Mouse (Mus musculus): ENCODE measurements around the gene Ebi3.
A peak's percentile ranks its signal among the peaks of the same experiment; 100 is the strongest.

Gene Ebi3

DNA sequence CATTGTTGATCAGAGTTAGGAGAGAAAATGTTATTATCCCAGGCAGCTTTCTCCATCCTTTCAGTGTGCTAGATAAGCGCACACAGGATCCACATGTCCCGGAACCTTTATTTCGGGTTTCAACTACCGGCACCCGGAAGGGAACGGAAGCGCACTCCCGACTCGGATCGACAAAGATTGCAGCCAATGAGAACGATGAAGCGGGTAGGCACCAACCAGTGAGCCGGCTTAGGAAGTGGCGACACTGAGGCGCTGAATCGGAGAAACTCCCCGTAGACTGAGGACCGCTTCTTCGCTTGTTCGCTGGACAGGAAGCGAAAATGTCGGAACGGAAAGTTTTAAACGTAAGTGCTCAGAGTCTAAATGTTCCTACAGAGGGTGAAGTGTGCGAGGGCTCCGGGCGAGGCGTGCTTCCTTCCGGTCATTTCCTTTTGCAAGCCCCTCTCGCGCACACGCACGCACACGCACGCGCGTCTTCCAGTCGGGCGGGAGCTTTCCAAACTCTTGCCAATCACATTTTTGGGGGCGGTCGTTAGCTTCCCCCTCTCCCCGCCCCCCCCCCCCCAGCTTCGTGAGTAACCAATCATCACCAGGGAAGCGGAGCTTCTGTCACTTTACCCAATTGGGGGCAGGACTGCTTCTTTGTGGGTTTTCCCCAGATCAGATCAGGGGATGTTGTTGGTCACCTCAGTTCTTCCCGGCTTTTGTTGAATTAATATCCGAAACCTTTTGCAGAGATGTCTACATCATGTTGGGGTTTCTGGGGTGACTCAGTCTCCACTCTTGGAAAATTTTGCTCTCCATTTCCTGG, 6.7 kb downstream of the Ebi3 start, which contains the start of gene Yju2:
Gene Yju2 (plus strand): TSS at position 182 of the 811 bp plus-strand sequence.
- peak; percentile 92 for DNase-seq

DNA sequence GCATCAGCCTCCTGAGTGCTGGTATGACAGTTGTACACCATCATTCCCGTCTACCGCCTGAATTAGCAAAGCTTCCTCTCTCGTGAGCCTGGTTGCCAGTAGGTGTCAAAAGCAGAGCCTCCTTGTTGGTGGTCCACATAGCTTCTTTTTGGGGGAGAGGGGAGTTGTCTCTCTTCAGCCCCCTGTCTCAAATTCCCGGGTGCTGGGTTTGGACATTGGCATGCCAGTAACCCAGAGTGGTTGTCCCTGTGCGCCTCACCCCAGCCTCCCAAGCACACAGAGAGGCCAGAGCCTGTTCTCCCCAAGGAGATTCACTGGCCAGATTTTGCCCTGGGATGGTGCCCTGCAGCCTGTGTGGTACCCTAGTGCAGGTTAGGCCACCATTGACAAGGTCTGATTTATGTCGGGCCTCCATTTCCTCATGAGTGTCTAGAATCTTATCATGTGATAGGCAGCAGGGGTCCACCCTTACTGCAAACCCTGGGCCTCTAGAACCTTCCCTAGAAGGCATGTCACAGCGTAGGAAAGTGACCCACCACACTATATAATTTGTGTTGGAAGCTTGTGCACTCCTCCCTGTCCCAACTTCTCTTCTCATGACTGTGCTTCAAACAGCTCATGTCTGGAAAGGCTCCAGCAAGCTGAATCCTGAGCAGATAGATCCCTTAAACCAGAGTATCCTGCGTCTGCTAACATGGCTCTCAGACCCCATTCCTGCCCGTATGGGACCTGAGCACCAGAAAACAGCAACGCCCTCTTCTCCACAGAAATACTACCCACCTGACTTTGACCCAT, 7.7 kb downstream of the Ebi3 start:
- DNase-seq, result no peak

DNA sequence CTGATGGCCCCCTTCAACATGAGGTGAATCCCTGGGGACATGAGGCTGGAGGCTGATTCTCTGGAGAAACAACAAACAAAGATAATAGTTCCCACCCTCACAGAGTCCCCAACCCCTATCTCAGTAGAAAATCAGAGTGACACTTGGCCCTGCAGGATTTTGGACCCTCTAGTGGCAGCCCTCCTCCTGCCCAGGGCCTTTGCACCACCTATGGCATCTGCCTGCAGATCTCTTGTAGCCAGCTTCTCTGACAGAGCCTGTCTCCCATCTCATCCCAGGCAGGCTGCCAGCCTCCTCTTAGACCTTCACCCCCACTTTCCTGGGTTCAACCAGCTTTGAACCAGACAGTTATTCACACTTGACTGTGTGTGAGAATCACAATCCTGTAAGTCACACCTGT, 8.4 kb downstream of the Ebi3 start:
- no peak for DNase-seq

DNA sequence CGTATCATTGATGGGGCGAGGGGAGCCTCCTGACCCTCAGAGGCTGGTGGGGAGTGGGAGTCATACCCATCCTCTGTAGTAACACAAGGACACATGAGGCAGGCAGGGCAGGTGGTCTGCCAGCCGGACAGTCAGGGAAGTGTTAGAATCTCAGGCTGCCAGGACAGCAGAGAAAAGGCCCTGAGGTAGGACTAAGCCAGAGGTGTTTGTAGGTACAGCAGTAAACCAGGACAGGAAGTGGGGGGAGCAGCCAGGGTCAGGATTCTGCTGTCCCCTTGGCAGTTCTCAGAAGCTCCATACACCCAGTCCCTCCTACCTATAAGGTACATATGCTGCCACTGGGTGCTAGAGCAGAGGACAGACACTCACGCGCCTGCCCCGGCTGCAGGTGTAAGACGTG, 9.2 kb downstream of the Ebi3 start:
- DNase-seq, result no peak

DNA sequence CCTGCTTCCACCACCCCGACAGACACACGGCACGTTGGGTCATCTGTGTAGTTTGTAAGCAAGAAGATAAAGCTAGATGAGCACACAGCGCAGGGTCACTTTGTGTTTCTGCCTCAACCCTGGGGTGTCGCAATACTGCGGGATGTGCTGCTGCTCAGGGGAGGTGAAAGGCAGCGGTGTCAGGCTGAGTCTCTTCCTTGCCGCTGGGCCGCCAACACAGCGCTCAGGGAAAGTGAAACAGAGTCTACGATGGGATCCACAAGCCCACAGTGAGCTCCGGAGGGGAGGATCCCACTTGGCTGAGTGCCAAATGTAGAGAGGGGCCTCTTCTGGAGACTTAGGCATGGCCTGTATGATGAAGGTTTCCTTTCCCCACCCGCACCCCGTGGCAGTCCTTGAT, 10.7 kb downstream of the Ebi3 start:
- DNase-seq, result no peak

DNA sequence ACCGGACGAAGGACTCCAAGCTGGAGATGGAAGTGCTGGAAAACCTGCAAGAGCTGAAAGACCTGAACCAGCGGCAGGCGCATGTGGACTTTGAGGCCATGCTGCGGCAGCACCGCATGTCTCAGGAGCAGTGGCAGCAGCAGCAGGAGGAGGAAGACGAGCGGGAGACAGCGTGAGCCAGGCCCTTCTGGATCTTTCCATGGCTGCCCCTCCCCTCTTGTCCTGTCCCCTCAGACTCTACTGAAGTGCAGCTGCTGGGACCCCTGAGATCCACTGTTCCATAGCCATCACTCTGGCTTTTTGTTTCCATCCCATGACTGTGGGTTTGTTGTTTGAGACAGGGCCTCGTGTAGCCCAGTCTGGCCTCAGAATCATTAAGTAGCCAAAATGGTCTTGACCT, 12.1 kb downstream of the Ebi3 start:
- DNase-seq, result no peak

DNA sequence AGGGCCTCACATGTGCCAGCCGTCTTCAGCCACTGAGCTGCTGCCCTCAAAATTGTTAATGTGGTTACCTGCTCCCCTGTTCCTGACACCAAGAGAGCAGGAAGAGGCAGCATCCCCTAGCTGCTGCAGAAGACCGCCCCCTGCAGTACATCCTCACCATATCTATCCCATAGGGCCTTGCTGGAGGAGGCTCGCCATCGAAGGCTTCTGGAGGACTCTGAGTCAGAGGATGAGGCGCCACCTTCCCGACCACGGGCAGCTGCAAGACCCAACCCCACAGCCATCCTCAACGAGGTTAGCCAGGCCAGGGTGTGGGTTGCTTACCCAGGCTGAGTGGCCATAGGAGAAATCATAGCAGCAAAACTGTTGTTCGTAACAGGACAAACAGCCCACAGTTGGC, 12.6 kb downstream of the Ebi3 start:
- DNase-seq, result no peak

DNA sequence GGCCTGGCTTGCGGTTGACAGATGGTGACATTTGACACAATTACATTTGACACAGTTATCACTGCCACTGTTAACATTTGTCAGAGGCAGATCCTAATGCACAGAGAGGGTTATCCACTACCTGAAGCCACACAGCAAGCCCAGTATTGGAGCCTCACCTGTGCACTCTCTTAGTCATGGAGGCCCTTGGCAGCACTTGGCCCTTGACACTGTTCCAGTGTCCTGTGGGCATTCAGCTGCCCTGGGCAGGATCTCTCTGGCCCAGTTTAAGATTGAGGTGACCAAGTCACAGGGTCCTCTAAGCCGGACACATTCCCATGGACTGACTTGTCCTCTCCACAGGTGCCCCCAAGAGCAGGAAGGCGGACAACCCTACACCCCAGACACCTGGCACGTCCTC, 14.7 kb downstream of the Ebi3 start:
- no peak for DNase-seq

DNA sequence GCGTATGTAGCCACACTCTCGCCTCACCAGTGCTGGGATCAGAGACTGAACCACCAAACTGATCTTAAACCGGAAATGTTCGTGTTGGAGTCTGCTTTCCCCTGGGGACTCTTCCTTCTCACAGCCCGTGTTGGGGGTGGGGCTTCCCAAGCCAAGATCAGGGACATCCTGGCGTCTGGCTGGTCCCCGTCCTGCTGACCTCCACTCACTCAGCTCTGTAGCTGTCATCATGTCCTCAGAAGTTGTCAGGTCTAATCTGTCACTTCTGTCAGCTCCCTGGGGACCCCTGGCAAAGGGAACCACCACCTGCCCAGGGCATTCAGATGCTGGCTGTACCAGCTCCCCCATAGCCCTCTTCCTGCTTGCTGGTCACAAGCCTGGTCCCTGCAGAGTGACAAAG, 15.8 kb downstream of the Ebi3 start:
- no peak for DNase-seq

DNA sequence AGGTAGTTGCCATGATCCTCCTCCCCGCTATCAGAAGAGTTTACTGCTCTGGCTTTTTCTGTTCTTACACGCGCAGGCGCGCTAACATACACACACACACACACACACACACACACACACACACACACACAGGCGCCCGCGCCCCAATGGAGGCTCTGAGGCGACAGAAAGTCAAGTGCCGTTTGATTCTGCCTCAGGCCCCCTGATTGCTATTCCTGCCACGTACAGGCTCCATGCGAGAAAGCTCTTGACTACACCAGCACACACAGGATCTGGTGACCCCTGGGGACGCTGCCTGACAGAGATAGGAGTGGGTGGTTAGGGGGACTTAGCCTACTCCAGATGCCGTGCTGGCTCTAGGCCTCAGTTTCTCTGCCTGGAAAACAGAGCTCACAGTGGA, 17.1 kb downstream of the Ebi3 start:
- DNase-seq, result no peak

DNA sequence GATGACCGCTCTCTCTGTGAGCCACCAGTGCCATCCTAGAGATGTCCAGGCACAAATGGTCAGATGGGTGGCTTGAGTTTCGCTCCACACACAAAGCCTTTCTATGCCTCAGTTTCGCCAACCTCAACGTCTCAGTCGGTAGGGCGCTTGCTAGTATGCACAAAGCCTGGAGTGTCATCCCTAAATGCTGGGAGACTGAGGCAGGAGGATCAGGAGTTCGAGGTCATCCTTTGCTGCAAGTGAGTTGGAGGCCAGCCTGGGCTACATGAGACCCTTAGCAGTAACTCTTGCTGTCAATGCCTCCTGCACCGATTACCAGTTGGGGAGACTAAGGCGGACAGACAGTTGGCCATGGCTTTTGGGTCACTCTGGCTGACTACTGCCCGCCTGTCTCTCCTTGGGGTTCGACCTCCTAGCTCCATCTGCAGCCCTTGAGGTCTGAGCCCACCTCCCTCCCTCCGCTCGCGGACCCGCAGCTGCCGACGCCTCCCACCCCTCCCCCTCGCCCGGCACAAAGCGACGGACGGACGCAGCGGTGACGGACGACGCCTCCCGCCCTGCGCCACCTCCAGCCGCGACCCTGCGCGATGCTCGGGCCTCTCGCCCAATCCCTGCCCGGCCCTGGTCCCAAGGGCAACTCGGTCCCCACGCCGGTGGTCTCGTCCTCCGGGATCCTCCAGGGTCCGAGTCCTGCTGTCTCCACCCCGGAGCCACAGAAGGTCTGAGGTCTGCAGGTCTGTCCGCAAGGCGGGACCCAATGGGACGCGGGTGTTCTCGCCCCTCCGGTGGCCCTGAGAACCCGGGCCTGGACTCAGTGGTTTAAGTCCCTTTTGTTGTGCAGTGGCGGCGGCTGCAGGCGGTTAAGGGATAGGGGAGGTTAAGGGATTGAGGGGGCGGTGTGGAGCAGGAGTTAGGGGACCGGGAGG, 17.8 kb downstream of the Ebi3 start, which contains the start of gene Shd:
Gene Shd (plus strand): TSS at position 502 of the 926 bp plus-strand sequence.
- DNase-seq, result no peak

DNA sequence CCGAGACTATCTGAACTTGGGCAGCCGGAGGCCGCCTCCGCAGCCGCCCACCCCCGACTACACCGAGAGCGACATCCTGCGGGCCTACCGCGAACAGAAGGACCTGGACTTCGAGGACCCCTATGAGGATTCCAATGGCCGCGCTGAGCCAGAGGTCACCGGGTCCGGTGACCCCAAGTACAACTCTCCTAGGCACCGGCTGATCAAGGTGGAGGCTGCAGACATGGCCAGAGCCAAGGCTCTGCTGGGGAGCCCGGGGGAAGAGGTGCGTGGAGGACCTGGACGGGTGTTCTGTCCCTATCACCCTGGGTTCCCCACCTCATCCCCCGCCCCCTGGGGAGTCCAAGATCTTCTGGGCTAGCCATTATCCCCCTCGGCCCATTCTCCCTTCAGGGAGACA, 19.0 kb downstream of the Ebi3 start:
- no peak for DNase-seq

DNA sequence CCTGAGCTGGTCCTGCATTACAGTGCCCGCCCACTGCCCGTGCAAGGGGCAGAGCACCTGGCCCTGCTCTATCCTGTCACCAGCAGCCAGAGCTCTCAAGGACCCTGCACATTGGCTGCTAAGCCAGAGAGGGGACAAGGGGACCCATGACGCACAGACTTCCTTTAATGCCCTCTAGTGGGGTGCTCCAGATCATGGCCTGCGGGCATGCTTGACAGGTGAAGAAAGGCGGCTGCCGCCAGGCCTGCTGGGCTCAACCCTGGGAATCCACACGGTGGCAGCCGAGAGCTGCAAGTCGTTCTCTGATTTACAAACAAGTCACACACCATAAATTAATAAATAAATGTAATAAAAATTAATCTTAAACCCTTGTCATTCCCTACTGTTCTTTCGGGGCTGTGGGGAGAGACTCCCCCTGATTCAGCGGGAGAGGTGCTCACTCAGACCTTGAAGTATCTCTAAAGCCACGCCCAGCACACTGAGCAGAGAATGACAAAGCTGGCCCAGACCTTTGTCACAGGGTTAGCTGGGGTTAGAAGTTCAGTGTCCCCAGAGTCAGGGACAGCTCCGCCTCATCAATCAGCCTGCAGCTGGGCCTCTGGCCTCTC, 23.9 kb downstream of the Ebi3 start:
- peak; percentile 83 for DNase-seq

DNA sequence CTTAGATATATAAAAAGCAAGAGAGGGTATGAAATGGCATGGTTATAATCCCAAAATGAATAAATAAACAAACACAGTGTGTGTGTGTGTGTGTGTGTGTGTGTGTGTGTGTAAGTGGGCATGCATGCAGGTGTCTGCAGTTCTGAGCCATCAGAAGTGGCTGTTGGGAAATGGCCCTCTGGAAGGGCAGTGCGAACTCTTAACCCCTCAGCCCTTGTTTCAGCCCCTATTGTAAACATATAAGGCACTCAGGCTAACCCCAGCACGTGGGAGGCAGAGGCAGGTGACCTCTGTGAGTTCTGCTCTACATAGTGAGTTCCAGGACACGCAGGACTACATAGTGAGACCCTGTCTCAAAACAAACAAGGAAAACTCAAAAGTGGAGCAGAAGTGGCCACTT, 24.9 kb downstream of the Ebi3 start:
- DNase-seq, result no peak

DNA sequence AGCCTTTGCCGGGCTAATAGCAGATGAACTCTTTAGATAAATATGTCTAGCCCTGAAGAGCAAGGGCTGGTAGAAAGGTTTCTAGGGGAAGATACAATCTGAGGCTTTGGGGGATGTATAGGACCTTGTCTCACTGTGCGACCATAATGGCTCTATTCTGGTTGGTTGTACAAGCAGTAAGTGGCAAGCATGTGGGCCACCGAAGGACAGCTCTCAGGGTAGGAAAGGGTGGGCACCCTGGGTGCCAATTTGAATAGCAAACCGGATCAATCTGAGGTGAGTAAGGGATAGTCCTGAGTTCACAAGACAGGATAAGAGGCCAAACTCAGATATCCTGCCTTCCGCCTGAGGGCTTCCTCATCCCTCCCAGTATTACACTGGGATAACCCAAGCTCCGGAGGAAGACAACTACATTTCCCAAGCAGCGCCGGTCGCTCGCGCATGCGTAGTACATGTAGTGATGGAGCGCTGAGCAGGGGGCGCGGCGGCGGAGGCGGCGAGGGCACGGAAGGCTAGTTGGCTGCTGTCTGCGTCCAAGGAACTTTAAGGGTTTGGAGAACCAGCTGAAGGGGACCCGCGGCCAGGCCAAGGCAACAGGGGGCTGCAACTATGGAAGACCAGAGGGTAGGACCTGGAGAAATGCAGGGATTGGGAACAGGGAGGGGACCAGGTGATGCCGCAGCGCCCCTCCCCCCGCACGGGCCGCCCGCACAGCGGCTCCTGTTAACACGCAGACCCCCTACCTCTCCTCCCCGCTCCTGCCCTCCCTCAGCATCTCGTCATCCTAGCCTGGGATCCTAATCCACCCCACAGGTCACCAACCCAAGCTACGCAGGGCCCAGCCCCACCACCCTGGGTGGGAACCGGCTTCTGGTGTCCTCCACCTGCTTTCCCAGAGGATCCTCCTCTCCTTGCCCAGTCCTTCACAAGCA, 33.9 kb downstream of the Ebi3 start, which contains the start of gene Fsd1:
Gene Fsd1 (plus strand): TSS at position 480 of the 932 bp plus-strand sequence.
- peak; percentile 44 for DNase-seq

DNA sequence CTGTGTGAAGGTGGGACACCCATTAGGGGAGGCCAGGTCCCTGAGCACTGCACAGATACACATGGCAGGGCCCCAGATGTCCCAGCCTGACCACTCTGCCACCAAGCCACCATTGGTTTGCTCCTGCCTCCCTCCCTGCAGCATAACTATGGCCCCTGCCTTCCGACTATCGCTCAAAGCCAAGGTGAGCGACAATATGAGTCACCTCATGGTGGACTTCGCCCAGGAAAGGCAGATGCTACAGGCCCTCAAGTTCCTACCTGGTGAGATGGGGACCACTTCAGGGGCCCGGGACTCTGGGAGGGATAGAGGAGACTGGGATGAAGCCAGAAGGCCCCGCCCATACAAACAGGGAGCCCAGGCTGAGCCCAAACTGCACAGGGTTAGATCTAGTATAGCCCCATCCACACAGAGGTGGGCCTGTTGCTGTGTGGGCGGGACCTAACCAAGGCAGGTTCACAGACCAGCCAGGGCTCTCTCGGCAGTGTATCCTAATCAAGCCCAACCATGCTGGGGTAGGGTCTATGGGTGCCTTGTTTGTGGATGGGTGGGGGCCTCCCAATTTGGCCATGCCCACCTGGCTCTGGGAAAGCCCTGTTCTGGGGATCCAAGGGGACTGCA, 37.9 kb downstream of the Ebi3 start:
- no peak for DNase-seq

DNA sequence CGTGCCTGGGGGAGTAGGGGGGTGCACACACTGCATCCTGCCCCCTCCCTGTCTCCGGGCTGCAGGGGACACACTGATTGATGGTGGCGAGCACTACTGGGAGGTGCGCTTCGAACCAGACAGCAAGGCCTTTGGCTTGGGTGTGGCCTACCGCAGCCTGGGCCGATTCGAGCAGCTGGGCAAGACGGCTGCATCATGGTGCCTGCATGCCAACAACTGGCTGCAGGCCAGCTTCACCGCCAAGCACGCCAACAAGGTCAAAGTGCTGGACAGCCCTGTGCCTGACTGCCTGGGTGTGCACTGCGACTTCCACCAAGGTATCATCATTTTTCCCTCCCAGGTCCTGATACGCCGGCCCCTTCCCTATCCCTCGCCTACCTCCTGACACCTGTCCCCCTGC, 43.6 kb downstream of the Ebi3 start:
- no peak for DNase-seq

DNA sequence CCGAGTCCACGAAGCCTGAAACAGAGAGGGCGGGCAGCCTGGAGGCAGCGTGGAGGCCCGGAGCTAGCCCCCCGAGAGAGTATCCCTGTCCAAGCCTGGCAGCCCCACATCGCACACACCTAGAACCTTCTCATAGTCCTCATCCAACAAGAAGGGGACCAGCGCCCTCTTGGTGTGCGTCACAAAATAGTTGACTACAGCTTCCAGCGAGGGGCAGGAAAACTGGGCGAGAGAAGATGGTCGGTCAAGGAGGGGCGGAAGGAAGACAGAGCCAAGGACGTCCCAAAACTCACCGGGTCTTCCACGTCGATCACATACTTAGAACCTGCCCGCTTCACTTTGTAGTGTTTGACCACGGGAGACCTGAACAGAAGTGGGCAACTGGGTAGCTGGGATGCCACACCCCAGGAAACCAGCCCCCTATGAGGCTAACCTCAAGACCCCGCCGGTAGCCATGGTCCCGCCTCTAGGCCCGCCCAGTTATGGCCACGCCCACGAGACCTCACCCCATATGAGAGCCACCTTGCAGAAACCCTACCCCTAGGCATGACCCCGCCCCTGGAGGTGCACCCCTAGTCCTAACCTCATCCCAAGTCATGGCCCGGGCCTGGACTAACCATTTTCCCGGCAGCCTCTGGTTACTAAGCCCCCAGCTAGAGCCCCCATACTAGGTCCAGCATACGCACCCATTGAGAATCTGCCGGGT, 47.5 kb downstream of the Ebi3 start:
- DNase-seq, result no peak

DNA sequence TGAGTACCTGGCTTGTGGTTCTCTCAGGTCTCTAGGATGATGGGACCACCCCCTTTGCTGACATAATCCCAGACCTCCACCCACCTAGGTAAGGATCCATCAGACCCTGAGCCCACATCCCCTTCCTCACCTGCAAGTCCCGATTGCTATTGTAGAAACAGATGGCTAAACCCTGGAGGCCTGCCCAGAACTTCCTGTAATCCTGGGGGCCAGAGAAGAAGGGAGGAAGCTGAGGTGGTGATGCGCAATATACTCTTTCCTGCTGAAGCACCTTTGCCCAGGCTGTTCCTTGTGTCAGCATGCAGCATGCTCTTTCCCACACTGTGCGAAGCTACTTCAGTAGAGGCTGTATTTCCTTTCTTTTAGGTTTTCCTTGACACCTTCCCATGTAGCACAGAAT, 50.6 kb downstream of the Ebi3 start:
- DNase-seq, result no peak

DNA sequence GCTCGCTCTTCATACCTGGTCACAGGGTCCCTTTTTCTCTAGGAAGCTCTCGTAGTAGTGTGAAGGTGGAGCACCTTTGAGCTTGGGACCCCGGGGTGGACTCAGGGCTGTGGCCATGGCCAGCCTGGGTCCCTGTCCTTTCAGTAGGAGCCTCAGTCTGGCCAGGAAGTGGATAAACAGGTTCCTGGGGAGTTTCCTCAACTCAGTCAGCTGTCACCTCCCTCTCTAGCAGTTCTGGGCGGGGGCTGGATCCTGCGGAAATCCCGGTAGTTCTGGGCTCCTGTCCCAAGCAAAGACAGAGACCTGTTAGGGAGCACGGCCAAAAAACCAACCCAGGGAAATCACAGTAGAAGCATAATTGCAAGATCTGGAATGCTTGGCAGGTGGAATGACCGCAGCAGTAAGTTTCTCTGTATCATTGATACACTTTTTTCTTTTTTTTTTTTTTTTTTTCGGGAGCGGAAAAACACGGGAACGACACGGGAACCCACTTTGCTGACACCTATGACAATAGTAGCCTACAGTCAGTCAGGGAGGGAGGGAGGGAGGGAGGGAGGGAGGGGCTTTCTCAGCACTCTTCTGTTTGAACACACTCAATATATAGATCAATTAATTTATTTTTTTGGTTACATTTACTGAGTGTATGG, 53.1 kb downstream of the Ebi3 start, which contains the start of the genes Stap2 and Mpnd:
Gene Stap2 (minus strand): TSS at position 170 of the 647 bp plus-strand sequence.
Gene Mpnd (plus strand): TSS at position 297 of the 647 bp plus-strand sequence.
- DNase-seq, result peak; percentile 68

Measured in lung, postnatal 14 days (tissue).